Mouse (Mus musculus) ES-E14 (cell line): ENCODE measurements around the gene Hspb1. TPM values are rescaled to one million over a fixed set of nuclear protein-coding genes. Genes with fewer than 3 reads are reported as not detected.

Source experiments
- DNase-seq: peaks from one replicate; pipeline ENCODE4 v3.0.0-alpha.2; 2013; ENCODE audit warnings: low read depth, low spot score
- H3K27ac ChIP-seq: 2 replicates; pipeline ENCODE4 v1.5.1; 2012; ENCODE audit warnings: low read depth, mild to moderate bottlenecking, low read length, moderate library complexity, mixed read lengths; ENCODE audit not compliant: poor library complexity, insufficient read depth, severe bottlenecking
- H3K36me3 ChIP-seq: 2 replicates; pipeline ENCODE4 v1.6.1; 2012; ENCODE audit warnings: mild to moderate bottlenecking, low read length, moderate library complexity, mixed read lengths; ENCODE audit not compliant: control insufficient read depth, poor library complexity, insufficient read depth, severe bottlenecking
- H3K4me1 ChIP-seq, 2 experiments: fragments of 150-350 bp in 1 of 2; sonication (generic) in 1 of 2; 2 replicates each; pipeline ENCODE4 v1.6.1; 2012; ENCODE audit warnings: low read length in 2 of 2, mild to moderate bottlenecking in 1 of 2, mixed read lengths in 1 of 2; ENCODE audit not compliant: control insufficient read depth in 2 of 2, insufficient read depth in 2 of 2, poor library complexity in 1 of 2
- H3K4me3 ChIP-seq, 2 experiments: fragments of 150-350 bp in 1 of 2; sonication (generic) in 1 of 2; 2 replicates each; pipeline ENCODE4 v1.5.1; 2012; ENCODE audit warnings: low read length in 2 of 2, low read depth in 1 of 2, mild to moderate bottlenecking in 1 of 2, mixed read lengths in 1 of 2; ENCODE audit not compliant: insufficient read depth in 1 of 2, poor library complexity in 1 of 2, severe bottlenecking in 1 of 2
- H3K9ac ChIP-seq: 2 replicates; pipeline ENCODE4 v1.6.1; 2012; ENCODE audit warnings: low read depth, mild to moderate bottlenecking, low read length, mixed read lengths; ENCODE audit not compliant: poor library complexity, insufficient read depth, severe bottlenecking
- H3K9me3 ChIP-seq: fragments of 150-350 bp; sonication (generic); 2 replicates; pipeline ENCODE4 v1.6.1; 2012; ENCODE audit warnings: low read depth, mild to moderate bottlenecking, low read length; ENCODE audit not compliant: control insufficient read depth, insufficient read depth
- CHD2 ChIP-seq: IDR thresholded peaks from 2 replicates; pipeline ENCODE4 v1.6.1; 2014; ENCODE audit warnings: mild to moderate bottlenecking, low read depth, low read length, inconsistent platforms
- HCFC1 ChIP-seq: IDR thresholded peaks from 2 replicates; pipeline ENCODE4 v1.6.1; 2012; ENCODE audit warnings: low read length, inconsistent platforms, borderline replicate concordance; ENCODE audit not compliant: insufficient read depth
- MAFK ChIP-seq: IDR thresholded peaks from 2 replicates; pipeline ENCODE4 v1.6.1; 2014; ENCODE audit warnings: mild to moderate bottlenecking, low read depth, low read length, inconsistent platforms; ENCODE audit not compliant: insufficient read depth
- ZC3H11A ChIP-seq: IDR thresholded peaks from 2 replicates; pipeline ENCODE4 v1.6.1; 2012; ENCODE audit warnings: low read depth, mild to moderate bottlenecking, inconsistent platforms, low read length, borderline replicate concordance
- ZNF384 ChIP-seq: IDR thresholded peaks from 2 replicates; pipeline ENCODE4 v1.6.1; 2012; ENCODE audit warnings: low read depth, low read length, inconsistent platforms
- in situ Hi-C, 2 experiments: fragments of 600-800 bp; cut with MboI; formaldehyde crosslinking; loops; one replicate each; pipeline ENCODE4 v1.15.1; 2025; ENCODE audit warnings: low sequenced_read_pairs in 2 of 2, inconsistent platforms in 1 of 2; ENCODE audit not compliant: unreplicated experiment in 2 of 2
- total RNA-seq: library from RNA; depleted of rRNA; stranded (reverse); fragments of 300-350 nt; gene quantifications from 2 replicates; pipeline ENCODE4 v1.2.3, GENCODE M21; 2012

The Hspb1 gene
- total RNA-seq, 1 experiment, result 878 TPM

- H3K9me3 ChIP-seq, result no peaks in the 10 kb centered on the region
- peaks cover 67% of the 10 kb centered on the region for H3K36me3 ChIP-seq
- peaks cover 4 to 30% of the 10 kb centered on the region in 2 experiments; a peak in 3 of 4 replicates for H3K4me1 ChIP-seq
- in situ Hi-C loops, result no loop called here
- H3K4me3 ChIP-seq, result peak overlapping the region in 1 of 2 experiments; percentile 6; a peak in 1 of 4 replicates
- DNase-seq, result no peak
- TF ChIP-seq MAFK, result no peak
- no peak for TF ChIP-seq ZC3H11A
- TF ChIP-seq ZNF384, result no peak
- TF ChIP-seq CHD2, result no peak
- TF ChIP-seq HCFC1, result no peak
- H3K9ac ChIP-seq, result no peak overlapping the region
- no peak overlapping the region for H3K27ac ChIP-seq
Measured at GRCm38 (mm10) chr5:135908989-135909388, 21.3 kb downstream of the Hspb1 start.

GRCm38 (mm10) chr5:135909646-135910045 is 21.9 kb downstream of the Hspb1 start:
- no peak for TF ChIP-seq MAFK
- no peak for TF ChIP-seq ZC3H11A
- TF ChIP-seq HCFC1, result no peak
- no peak for TF ChIP-seq ZNF384
- TF ChIP-seq CHD2, result no peak
- DNase-seq, result no peak
- Histone ChIP-seq H3K4me1 (peaks cover 9 to 33% of the 10 kb centered on the region in 2 experiments; a peak in 3 of 4 replicates), H3K9me3 (no peaks in the 10 kb centered on the region), H3K4me3 (no peak overlapping the region), H3K27ac (no peak overlapping the region), H3K36me3 (peaks cover 68% of the 10 kb centered on the region), H3K9ac (no peak overlapping the region)
- in situ Hi-C loops, result no loop called here

- no peak overlapping the region for H3K27ac ChIP-seq
- 0 out of 4 replicates have a peak overlapping the region, but pooled peaks of 1 of the 2 experiments have one; percentile 4 for H3K4me3 ChIP-seq
- H3K4me1 ChIP-seq, result peaks cover 9 to 37% of the 10 kb centered on the region in 2 experiments; a peak in 3 of 4 replicates
- no peak overlapping the region for H3K9ac ChIP-seq
- no peaks in the 10 kb centered on the region for H3K9me3 ChIP-seq
- in situ Hi-C loops, result no loop called here
- H3K36me3 ChIP-seq, result peaks cover 72% of the 10 kb centered on the region
- TF ChIP-seq HCFC1 (no peak), ZNF384 (no peak), ZC3H11A (no peak), CHD2 (no peak), MAFK (no peak)
- DNase-seq, result no peak
Measured at GRCm38 (mm10) chr5:135910813-135911212, 23.1 kb downstream of the Hspb1 start.

GRCm38 (mm10) chr5:135911633-135912220 is 24.0 kb downstream of the Hspb1 start:
- DNase-seq, result no peak

More at GRCm38 (mm10) chr5:135911633-135912220, 24.0 kb downstream of the Hspb1 start:
- in situ Hi-C loops, result no loop called here
- Histone ChIP-seq H3K27ac (no peak overlapping the region), H3K36me3 (peaks cover 78% of the 10 kb centered on the region), H3K9ac (no peak overlapping the region), H3K9me3 (no peaks in the 10 kb centered on the region), H3K4me3 (no peak overlapping the region), H3K4me1 (peaks cover 9 to 40% of the 10 kb centered on the region in 2 experiments; a peak in 3 of 4 replicates)
- no peak for TF ChIP-seq MAFK
- no peak for TF ChIP-seq ZC3H11A
- no peak for TF ChIP-seq CHD2
- TF ChIP-seq HCFC1, result no peak
- TF ChIP-seq ZNF384, result no peak
